Mouse (Mus musculus) spleen, postnatal 10 days (tissue): ENCODE data around the gene Rusc1.
"Not testable (repeated sequence)": the region's sequence is repeated elsewhere in the genome, so short reads cannot be mapped to it uniquely, and the experiment has no call there.

ENCODE experiments used
- DNase-seq, 2 experiments: peaks; one replicate each; pipeline ENCODE4 v3.0.0; 2021 to 2022; ENCODE audit warnings: low spot score in 2 of 2

Rusc1 gene

DNA sequence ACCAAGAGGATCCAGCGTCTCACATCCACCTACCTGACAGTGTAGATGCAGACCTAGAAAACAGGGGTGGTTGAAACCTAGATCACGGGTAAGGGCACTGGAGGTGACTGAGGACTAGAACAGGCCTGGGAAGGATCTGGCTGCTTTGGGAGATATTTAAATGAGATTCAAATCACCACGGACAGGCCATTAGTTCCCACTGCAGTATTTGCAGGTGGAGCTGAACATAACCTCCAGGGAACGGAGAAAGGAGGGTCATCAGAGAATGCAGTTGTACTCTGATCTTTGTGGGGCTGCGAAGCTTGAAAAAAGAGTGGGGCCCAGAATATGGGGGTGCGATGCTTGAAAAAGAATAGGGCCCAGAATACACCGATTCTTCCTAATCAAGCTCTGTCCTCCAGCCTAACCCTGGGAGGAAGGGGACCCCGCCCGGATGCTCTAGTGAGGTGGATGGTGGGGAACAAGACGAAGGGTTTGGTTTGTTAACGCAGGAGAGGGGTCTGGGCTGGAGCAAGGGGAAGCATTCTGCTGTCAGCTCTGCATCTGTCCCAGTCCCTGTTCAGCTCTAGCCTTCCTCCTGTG is 511 bp downstream of the Rusc1 start:
- DNase-seq: no peak

DNA sequence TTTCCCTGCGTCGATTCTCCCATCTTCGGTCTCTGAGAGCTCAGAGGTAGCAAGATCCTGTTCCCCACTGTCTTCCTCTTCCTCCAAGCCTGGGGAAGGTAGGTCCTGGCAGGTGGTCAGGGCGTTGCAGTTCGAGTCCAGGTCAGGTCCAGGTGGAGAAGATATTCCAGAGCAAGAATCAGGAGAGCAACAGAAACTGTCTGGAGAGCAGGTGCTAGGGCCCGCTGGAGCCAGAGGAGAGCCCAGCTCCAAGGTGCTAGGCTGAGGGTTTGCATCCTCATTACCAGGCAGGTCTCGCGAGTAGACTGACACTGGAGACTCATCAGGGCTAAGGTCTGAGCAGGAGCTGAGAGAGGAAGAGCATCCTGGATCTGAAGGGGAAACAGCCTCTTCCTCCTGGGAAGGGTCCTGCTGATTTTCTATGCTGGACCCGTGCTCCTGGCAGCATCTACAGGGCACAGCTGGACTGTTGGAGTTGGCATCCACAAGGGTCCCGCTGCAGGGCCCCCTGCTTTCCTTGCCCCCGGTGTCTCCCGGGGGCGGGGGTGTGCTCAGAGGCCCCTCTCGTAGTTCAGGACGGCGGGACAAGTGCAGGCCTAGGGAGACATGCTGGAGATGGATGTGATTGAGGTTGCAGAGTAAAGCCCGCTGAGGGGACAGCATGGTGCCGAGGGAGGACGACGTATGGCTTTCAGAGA is 1.2 kb downstream of the Rusc1 start:
- DNase-seq: no peak

DNA sequence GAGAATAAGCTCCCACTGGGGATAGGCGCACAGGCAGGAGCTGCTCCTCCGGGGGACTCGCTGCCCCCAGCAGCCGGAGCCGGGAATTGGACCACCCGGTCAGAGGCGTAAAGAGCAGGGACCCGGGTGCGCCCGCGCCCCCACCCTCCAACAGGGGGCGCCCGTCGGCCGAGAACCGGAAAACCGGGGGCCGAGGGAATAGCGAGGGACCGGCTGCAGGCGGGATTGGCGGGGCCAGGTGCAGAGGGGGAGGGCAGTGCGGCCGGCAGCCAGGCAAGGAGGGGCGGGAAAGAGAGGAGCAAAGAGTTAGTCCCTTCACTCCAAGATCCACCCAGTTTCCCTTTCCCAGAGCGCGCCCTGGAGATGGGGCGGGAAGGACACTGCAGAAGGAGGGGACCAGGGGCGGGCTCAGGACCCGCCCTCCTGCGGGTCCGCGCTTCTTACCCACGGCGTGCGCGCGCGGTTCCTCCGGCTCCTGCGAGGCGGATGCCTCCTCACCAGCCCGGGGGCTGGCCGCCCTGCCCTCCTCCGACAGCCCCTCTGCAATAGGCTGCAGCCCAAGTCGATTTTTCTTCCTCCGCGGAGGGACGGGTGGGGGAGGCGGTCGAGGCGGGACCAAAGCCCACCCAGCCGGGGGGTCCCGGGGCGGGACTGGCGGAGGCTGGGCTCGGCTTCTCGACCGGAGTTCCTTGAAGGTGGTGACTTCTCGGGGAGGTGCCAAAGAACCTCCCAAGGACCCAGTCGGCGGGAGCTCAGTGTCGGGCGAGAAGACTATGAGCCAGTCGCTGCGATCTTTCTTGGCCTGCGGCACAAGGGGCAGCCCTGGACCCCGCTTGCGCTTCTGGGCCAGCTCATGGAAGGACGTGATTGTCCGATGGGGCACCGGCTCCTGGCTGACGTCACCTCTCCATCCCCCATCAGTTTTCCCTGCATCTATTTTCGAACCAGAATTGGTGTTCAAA is 2.1 kb downstream of the Rusc1 start:
- peak; percentile 84 to 86 for DNase-seq

DNA sequence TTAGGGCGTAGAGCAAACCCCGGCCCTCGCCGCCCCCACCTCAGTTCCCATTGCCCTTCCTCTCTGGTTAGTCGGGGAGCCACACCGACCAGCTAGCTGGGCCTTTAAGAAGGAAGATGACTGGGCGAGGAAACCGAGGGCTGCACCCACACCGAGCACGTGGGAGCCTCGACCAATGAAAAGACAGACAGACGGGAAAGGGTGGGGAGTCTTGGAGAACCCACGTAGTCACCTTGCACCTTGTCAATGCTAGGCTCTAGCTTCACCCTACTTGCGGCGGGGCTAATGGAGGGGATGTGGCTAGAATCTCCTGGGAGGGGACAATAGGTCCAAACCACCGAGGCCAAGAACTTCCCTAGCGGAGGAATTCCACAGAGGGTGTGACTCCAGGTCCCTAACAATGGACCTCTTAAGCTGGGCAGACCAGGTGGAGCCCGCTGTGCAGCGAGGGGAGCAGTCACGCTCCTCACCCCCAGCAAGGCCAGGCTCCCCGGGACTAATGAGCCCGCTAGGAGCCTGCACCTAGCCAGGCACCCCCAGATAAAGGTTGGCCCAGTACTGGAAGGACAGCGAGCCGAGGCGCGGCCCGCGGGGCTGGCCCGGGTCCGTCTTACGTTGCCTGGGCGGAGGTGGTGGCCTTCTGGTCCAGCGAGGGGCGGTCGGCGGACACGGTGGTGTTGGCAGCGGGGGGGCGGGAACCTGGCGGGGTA is 3.1 kb downstream of the Rusc1 start:
- peak; percentile 72 to 86 for DNase-seq

DNA sequence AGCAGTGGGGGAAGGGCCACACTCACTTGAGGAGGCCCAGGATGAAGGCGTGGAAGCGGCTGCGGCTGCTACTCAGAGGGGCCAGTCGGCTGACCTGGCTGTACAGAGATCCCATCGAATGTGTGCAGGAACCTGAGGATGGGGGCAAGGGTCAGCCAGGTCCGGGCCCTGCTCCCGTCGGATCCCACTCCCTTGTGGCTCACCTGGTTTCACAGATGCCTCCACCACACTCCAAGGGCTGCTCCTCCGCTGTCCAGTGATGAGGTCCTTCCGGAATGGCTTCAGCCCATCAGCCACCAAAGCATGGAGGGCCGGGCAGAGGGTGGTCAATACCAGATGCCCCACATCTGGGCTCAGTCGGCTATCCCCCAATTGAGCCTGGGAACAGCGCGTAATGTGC is 4.1 kb downstream of the Rusc1 start:
- DNase-seq: no peak

DNA sequence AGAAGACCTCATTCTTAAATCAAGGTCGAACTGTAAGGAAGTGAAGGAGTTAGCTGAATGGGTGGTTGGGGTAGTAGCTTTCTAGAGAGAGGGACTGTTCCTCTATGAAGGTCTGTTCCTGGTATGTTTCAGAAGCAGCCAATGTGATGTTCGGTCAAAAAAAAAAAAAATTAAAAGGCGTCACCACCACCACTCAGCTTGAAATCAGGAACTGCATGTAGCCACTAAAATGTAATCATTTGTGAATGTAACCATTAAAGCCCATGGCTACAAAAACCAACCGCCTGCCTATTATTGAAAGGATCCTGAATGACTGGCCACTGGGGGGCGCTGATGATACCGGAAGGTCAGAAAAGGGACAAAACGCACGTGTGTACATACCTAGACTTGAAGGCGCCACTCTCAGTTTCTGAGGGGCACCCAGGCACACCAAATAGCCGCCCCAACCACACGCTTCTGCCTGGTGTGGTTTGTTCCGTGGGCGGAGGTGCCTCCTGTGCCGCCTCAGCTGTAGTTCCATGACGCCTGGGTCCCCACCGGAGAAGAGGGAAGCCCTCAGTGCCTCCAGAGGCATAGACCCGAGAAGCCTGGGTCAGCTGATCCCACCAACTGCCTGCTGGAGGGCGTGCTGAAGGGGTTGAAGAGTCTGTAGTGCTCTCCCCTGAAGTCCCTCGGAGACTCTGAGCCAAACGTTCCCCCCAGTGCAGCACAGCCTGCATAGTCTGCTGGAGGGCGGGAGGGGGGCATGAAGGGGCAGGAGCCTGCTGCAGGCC is 5.6 kb downstream of the Rusc1 start:
- peak; percentile 83 to 95 for DNase-seq

- no peak for DNase-seq
These were observed 8.4 kb downstream of the Rusc1 start for GRCm38 (mm10) chr3:89084654-89085190.

GRCm38 (mm10) chr3:89084133-89084532 is 9.0 kb downstream of the Rusc1 start:
- no peak for DNase-seq

DNA sequence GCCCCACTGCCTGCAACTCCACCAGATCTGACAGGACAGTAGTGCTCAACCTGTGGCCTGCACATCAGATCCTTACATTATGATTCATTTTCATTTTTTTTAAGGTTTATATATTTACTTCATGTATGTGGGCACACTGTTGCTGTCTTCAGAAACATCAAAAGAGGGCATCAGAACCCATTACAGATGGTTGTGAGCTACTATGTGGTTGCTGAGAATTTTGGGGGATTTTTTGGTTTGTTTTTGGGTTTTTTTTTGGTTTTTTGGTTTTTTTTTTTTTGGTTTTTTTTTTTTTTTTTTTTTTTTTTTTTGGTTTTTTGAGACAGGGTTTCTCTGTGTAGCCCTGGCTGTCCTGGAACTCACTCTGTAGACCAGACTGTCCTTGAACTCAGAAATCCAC is 10.8 kb downstream of the Rusc1 start:
- DNase-seq: not testable (repeated sequence)

- DNase-seq: no peak
These were observed 15.7 kb downstream of the Rusc1 start for GRCm38 (mm10) chr3:89077383-89077782.

GRCm38 (mm10) chr3:89067265-89067664 is 25.8 kb downstream of the Rusc1 start:
- DNase-seq: no peak

- no peak for DNase-seq
These were observed 31.4 kb downstream of the Rusc1 start for GRCm38 (mm10) chr3:89061696-89062095.

DNA sequence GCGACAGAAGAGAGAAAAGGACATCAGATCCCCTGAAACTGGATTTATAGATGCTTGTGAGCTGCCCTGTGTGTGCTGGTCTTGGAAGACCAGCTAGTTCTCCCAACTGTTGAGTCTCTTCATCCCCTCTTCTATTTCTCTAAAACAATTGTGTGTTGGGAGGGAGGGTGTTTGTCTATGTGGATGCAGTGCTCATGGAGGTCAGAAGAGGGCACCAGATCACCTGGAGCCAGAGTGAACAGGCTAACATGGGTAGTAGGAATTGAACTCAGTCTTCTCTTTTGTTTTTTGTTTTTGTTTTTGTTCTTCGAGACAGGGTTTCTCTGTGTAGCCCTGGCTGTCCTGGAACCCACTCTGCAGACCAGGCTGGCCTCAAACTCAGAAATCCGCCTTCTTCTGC is 34.3 kb downstream of the Rusc1 start:
- DNase-seq: peak in 1 of 2 experiments; percentile 54

GRCm38 (mm10) chr3:89058361-89058760 is 34.8 kb downstream of the Rusc1 start:
- DNase-seq: no peak

GRCm38 (mm10) chr3:89043359-89043758 is 49.8 kb downstream of the Rusc1 start:
- DNase-seq: no peak
